Comparison of ENCODE assay signal across 14 mouse cellular contexts in genomic region chr3:108206731-108207375, GRCm38 (mm10). TPM values are rescaled to one million over a fixed set of nuclear protein-coding genes. Genes with fewer than 3 reads are reported as not detected.
DNase-seq lines count a peak whose midpoint lies in the region; TF ChIP-seq lines count a peak whose summit lies in the region.
"Had no signal": no experiment of that assay in that cellular context is flagged by ENCODE, and none has a peak within 500 bp of the region (broad histone marks: within the 10 kb centered on the region; RNA-seq: fewer than 3 reads in every experiment).

No protein-coding gene starts in this region.

- DNase-seq in gastrocnemius, adult 2 months = no peak
- no peak for DNase-seq in gastrocnemius, adult 18-20 months (ENCODE audit: low spot score)
- DNase-seq in layer of hippocampus, adult 2 months (ENCODE audit: low spot score in 2 of 2) = peak in 1 of 2 experiments; percentile 31
- no peak for DNase-seq in layer of hippocampus, postnatal 14 days (ENCODE audit: low spot score in 2 of 2)
- peak; percentile 49 for DNase-seq in NIH3T3 (ENCODE audit: low read depth)
- peak; percentile 11 to 42 for DNase-seq in cerebellum, postnatal 25 days
- DNase-seq in urinary bladder, postnatal 25 days (ENCODE audit: low spot score) = no peak
- DNase-seq: embryo, embryonic 11 days; layer of hippocampus, adult 9-11 months; right cerebral cortex, postnatal 25 days had no signal

- H3K4me3 ChIP-seq in gastrocnemius, adult 2 months = no peak overlapping the region
- no peak overlapping the region for H3K4me3 ChIP-seq in layer of hippocampus, adult 2 months
- H3K4me3 ChIP-seq: heart, embryonic 10.5 days; hindbrain, embryonic 13.5 days had no signal

- H3K27ac ChIP-seq in gastrocnemius, adult 2 months = peak overlapping the region; percentile 8; the same call in 1 of the 2 replicates
- peak overlapping the region; percentile 55 for H3K27ac ChIP-seq in layer of hippocampus, adult 2 months
- H3K27ac ChIP-seq: heart, embryonic 10.5 days; hindbrain, embryonic 13.5 days had no signal

- TF ChIP-seq CTCF in gastrocnemius, adult 2 months (IDR thresholded peaks at IDR 0.05) = no peak
- TF ChIP-seq CTCF in layer of hippocampus, adult 2 months (conservative IDR thresholded peaks at IDR 0.05) = no peak

- intact Hi-C loops in gastrocnemius, adult 2 months (cut with DNase I) = no loop called here

RNA-seq across cellular contexts. Expression of gene Atxn7l2, which starts 3.9 kb away (rescaled TPM):
- 1 to 10 TPM; 6.4 to 8.6 TPM for total RNA-seq in gastrocnemius, adult 2 months (2021)
- 1 to 10 TPM; 5.9 to 6.2 TPM for total RNA-seq in gastrocnemius, adult 18-20 months (2021)
- 10 to 100 TPM; 31.9 to 34.6 TPM for total RNA-seq in layer of hippocampus, adult 2 months (2021)
- 10 to 100 TPM; 20.9 to 24.4 TPM for total RNA-seq in layer of hippocampus, postnatal 14 days (2021)

RNA-seq across cellular contexts. Expression of gene Cyb561d1, which starts 5.8 kb away (rescaled TPM):
- 1 to 10 TPM; 2.8 to 3.8 TPM for total RNA-seq in gastrocnemius, adult 2 months (2021)
- 1 to 10 TPM; 3.0 to 3.2 TPM for total RNA-seq in gastrocnemius, adult 18-20 months (2021)
- total RNA-seq in layer of hippocampus, adult 2 months (2021) = 10 to 100 TPM; 16.3 to 16.8 TPM
- 10 to 100 TPM; 11.5 to 12.4 TPM for total RNA-seq in layer of hippocampus, postnatal 14 days (2021)

RNA-seq across cellular contexts. Expression of gene Sypl2, which starts 19.6 kb away (rescaled TPM):
- total RNA-seq in gastrocnemius, adult 2 months (2021) = 100 to 1,000 TPM; 321 to 322 TPM
- 100 to 1,000 TPM; 213 to 250 TPM for total RNA-seq in gastrocnemius, adult 18-20 months (2021)
- total RNA-seq in layer of hippocampus, adult 2 months (2021) = 1 to 10 TPM; 2.0 to 3.0 TPM
- 1 to 10 TPM; 1.8 to 2.6 TPM for total RNA-seq in layer of hippocampus, postnatal 14 days (2021)
- total RNA-seq: megakaryocyte-erythroid progenitor cell, adult 5-6 weeks; neutrophil, adult 5-6 weeks had no signal

RNA-seq across cellular contexts. Expression of gene Amigo1, which starts 20.7 kb away (rescaled TPM):
- 10 to 100 TPM; 21.6 to 28.3 TPM for total RNA-seq in gastrocnemius, adult 2 months (2021)
- 10 to 100 TPM; 23.9 to 26.3 TPM for total RNA-seq in gastrocnemius, adult 18-20 months (2021)
- total RNA-seq in layer of hippocampus, adult 2 months (2021) = 10 to 100 TPM; 69.7 to 79.0 TPM
- 10 to 100 TPM; 47.2 to 49.0 TPM for total RNA-seq in layer of hippocampus, postnatal 14 days (2021)

RNA-seq across cellular contexts. Expression of gene Psma5, which starts 49.9 kb away (rescaled TPM):
- 10 to 100 TPM; 51.8 to 55.7 TPM for total RNA-seq in gastrocnemius, adult 2 months (2021)
- 10 to 100 TPM; 50.6 to 56.2 TPM for total RNA-seq in gastrocnemius, adult 18-20 months (2021)
- total RNA-seq in layer of hippocampus, adult 2 months (2021) = 10 to 100 TPM; 68.2 to 76.8 TPM
- 10 to 100 TPM; 77.2 to 80.1 TPM for total RNA-seq in layer of hippocampus, postnatal 14 days (2021)

Comparison
In these comparisons a context has a peak if more than half of its experiments do, and no peak if none do; other contexts are left out.
1. DNase-seq: peak in NIH3T3 (single experiment) and cerebellum, postnatal 25 days (2 of 2); none in gastrocnemius, adult 2 months (single experiment), gastrocnemius, adult 18-20 months (single experiment), layer of hippocampus, postnatal 14 days (0 of 2) and urinary bladder, postnatal 25 days (single experiment).
2. RNA of gene Sypl2, which starts 19.6 kb away (total RNA-seq): 321 to 322 TPM in gastrocnemius, adult 2 months and 213 to 250 TPM in gastrocnemius, adult 18-20 months; 2.0 to 3.0 TPM in layer of hippocampus, adult 2 months and 1.8 to 2.6 TPM in layer of hippocampus, postnatal 14 days; every median in the first group is over 10 times any median in the second.